Mouse (Mus musculus) kidney, embryonic 16.5 days (tissue): ENCODE measurements around the gene Slc37a3. TPM values are rescaled to one million over a fixed set of nuclear protein-coding genes. Genes with fewer than 3 reads are reported as not detected.

Experiments
- ATAC-seq: fragments of 200-750 bp; cut with Nextera tagmentation; 2 replicates; pipeline ENCODE4 v1.8.0; 2017; ENCODE audit warnings: moderate TSS enrichment; ENCODE audit not compliant: low FRiP score, low TSS enrichment
- H3K27ac ChIP-seq: fragments of 300-500 bp; sonication (generic); 2 replicates; pipeline ENCODE4 v1.5.1; 2014; ENCODE audit warnings: low read length
- H3K27me3 ChIP-seq: fragments of 300-500 bp; sonication (generic); 2 replicates; pipeline ENCODE4 v1.6.1; 2014; ENCODE audit warnings: low read length, control low read depth, mixed read lengths; ENCODE audit not compliant: insufficient read depth
- H3K36me3 ChIP-seq: fragments of 300-500 bp; sonication (generic); 2 replicates; pipeline ENCODE4 v1.6.1; 2014; ENCODE audit warnings: low read length, control low read depth, mixed read lengths; ENCODE audit not compliant: insufficient read depth
- H3K4me1 ChIP-seq: fragments of 300-500 bp; sonication (generic); 2 replicates; pipeline ENCODE4 v1.6.1; 2014; ENCODE audit warnings: low read length, control low read depth, mixed read lengths; ENCODE audit not compliant: insufficient read depth
- H3K4me2 ChIP-seq: fragments of 300-500 bp; sonication (generic); replicated peaks from 2 replicates; pipeline ENCODE4 v1.6.1; 2014; ENCODE audit warnings: low read depth, low read length
- H3K4me3 ChIP-seq: fragments of 300-500 bp; sonication (generic); 2 replicates; pipeline ENCODE4 v1.5.1; 2014; ENCODE audit warnings: mild to moderate bottlenecking, low read length
- H3K9ac ChIP-seq: fragments of 300-500 bp; sonication (generic); replicated peaks from 2 replicates; pipeline ENCODE4 v1.6.1; 2014; ENCODE audit warnings: low read length
- H3K9me3 ChIP-seq: fragments of 300-500 bp; sonication (generic); 2 replicates; pipeline ENCODE4 v1.6.1; 2016; ENCODE audit warnings: low read length, control low read depth
- WGBS: fragments of 180-500 bp; shearing (Covaris S2); extraction: QIAGEN DNeasy Blood & Tissue Kit; methylation state at CpG from one replicate; pipeline ENCODE4 v1.1.7; 2014; 5-methylcytosine and 5-hydroxymethylcytosine counted together
- polyA plus RNA-seq: library from polyadenylated mRNA; unstranded; fragments of >200 nt; fragmentation: Nextera tagmentation; extraction: Ambion mirVana; gene quantifications from 2 replicates; pipeline ENCODE4 v1.2.1, GENCODE M21; 2015

Slc37a3 gene
- polyA plus RNA-seq, 1 experiment from 2014 or later = 57.7 TPM

DNA sequence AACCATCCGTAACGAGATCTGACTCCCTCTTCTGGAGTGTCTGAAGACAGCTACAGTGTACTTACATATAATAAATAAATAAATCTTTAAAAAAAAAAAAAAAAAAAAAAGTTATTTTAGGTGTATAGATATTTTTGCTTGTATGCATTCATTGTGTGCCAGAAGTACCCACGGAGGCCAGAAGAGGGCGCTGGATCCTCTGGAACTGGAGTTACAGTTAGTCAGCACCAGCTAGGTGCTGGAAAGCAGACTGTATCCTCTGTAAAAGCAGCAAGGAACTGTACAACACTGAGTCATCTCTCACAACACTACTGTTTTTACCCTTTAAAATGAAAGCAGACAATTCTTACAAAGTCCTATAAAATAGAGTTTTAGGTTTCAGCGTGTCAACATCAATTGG, 38.3 kb upstream of the Slc37a3 start:
- no peak for ATAC-seq
- Histone ChIP-seq H3K27ac (no peak overlapping the region), H3K9ac (no peak overlapping the region), H3K9me3 (no peaks in the 10 kb centered on the region), H3K4me3 (no peak overlapping the region), H3K4me1 (peaks cover 8% of the 10 kb centered on the region; the same call in 1 of the 2 replicates), H3K27me3 (peaks cover 8% of the 10 kb centered on the region; the same call in 1 of the 2 replicates), H3K36me3 (no peaks in the 10 kb centered on the region), H3K4me2 (no peak overlapping the region)
- WGBS = 58% methylated on average over 3 of the region's 5 CpGs

DNA sequence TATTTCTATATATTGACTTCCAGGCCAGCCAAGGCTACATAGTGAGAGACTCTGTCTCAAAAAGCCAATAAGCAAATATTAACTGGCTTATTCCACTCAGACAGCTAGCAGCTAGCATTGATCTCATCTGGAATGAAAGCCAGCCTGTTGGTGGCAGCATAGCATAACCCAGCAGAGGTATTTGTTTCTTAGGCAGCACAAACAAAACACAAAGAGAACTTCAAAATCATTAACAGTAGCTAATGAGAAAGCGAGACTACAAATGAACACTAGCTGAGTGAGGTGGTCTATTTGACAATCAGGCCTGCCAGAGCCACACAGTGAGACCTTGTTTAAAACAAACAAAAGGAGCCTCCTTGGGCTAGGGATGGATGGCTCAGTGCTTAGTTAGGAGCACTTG, 36.6 kb upstream of the Slc37a3 start:
- Histone ChIP-seq H3K27me3 (peaks cover 8% of the 10 kb centered on the region; the same call in 1 of the 2 replicates), H3K36me3 (peaks cover 5% of the 10 kb centered on the region; the same call in 1 of the 2 replicates), H3K4me2 (no peak overlapping the region), H3K4me3 (no peak overlapping the region), H3K9ac (no peak overlapping the region), H3K9me3 (no peaks in the 10 kb centered on the region), H3K4me1 (peaks cover 5% of the 10 kb centered on the region; the same call in 1 of the 2 replicates), H3K27ac (no peak overlapping the region)
- ATAC-seq = no peak
- 84% methylated on average over 1 of the region's 1 CpGs for WGBS

DNA sequence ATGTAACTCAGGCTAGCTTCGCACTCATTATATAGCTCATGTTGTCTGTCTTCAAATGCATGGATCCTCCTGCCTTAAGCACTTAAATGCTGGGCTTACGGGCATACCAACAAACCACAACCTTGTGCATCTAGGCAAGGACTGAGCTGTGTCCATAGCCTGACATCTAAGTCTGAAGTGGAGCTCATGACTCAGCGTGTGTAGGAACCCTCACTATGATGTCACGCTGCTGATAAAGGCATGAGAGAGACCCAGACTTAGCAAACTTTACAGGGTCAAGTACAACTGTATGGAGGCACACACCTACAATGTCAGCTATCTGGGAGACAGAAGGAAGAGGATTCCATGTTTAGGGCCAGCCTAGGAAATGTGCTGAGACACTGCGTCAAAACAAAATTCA, 29.0 kb upstream of the Slc37a3 start:
- Histone ChIP-seq H3K4me3 (no peak overlapping the region), H3K27ac (no peak overlapping the region), H3K9ac (no peak overlapping the region), H3K36me3 (peaks cover 25% of the 10 kb centered on the region; the same call in 1 of the 2 replicates), H3K27me3 (no peaks in the 10 kb centered on the region), H3K4me2 (no peak overlapping the region), H3K9me3 (no peaks in the 10 kb centered on the region), H3K4me1 (no peaks in the 10 kb centered on the region)
- no peak for ATAC-seq
- WGBS = 94% methylated on average over 5 of the region's 5 CpGs

DNA sequence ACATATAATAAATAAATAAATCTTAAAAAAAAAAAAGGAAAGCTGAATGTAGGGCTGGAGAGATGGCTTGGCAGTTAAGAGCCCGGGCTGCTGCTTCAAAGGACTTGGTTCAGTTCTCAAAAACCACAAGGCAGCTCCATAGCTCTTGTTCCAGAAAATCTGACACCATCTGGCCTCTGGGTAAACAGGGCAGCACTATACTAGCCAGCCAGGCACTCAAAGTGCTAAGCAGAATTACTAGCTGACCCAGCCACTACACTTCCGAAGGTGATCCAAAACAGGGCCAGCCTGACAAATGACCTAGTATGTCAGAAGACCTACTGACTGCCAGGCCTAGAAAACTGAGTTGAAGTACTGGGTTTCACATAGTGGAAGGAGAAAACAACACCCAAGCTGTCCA, 25.7 kb upstream of the Slc37a3 start:
- H3K9me3 ChIP-seq = no peaks in the 10 kb centered on the region
- no peak overlapping the region for H3K9ac ChIP-seq
- no peaks in the 10 kb centered on the region for H3K4me1 ChIP-seq
- no peak for ATAC-seq
- H3K4me3 ChIP-seq = no peak overlapping the region
- H3K27ac ChIP-seq = no peak overlapping the region
- no peak overlapping the region for H3K4me2 ChIP-seq
- H3K27me3 ChIP-seq = no peaks in the 10 kb centered on the region
- H3K36me3 ChIP-seq = peaks cover 19% of the 10 kb centered on the region; the same call in 1 of the 2 replicates
- WGBS = 70% methylated on average over 2 of the region's 2 CpGs

DNA sequence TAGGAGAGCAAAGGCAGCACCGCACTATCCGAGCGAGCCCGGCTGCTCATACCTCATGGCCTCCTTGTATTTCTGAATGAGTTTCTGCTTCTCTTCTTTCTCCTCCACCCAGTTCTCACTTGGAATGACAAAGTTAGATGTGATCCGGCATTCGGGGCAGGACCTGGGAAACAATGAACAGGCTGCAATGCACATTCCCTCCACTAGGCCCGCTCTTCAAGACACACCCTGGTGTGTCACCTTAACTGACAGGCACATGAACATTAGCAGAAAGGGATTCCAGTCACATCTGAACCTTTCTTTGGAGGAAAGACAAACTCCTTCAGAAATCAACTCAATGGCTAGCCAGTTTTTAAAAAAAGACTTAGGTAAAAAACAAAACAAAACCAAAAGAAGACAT, 22.9 kb upstream of the Slc37a3 start:
- H3K9ac ChIP-seq = no peak overlapping the region
- no peak for ATAC-seq
- H3K4me1 ChIP-seq = no peaks in the 10 kb centered on the region
- no peak overlapping the region for H3K4me2 ChIP-seq
- 79% methylated on average over 7 of the region's 7 CpGs for WGBS
- no peaks in the 10 kb centered on the region for H3K9me3 ChIP-seq
- peaks cover 14% of the 10 kb centered on the region; the same call in 1 of the 2 replicates for H3K36me3 ChIP-seq
- H3K27ac ChIP-seq = no peak overlapping the region
- no peak overlapping the region for H3K4me3 ChIP-seq
- no peaks in the 10 kb centered on the region for H3K27me3 ChIP-seq

DNA sequence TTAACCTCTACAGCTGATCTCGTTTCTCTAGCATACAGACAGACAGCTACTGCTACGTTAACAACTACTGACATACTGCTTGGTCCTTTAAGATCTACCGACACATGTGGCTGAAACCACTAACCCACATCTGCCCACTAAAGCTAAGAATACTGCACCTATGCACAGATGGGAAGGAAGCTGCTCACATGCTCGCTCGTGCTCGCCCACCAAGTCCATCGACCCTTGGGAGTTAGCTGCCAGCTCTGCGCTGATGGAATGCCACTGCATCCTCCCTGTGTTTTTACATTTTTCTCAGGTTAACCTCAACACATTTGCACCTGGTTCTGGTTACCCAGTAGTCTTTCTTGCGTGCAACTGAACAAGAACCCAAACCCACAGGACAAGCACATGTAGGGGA, 20.9 kb upstream of the Slc37a3 start:
- ATAC-seq = no peak
- no peak overlapping the region for H3K4me3 ChIP-seq
- 0 out of 2 replicates have a peak, but pooled peaks cover 2% of the 10 kb centered on the region for H3K36me3 ChIP-seq
- no peaks in the 10 kb centered on the region for H3K4me1 ChIP-seq
- H3K9ac ChIP-seq = no peak overlapping the region
- no peak overlapping the region for H3K27ac ChIP-seq
- 81% methylated on average over 9 of the region's 9 CpGs for WGBS
- no peak overlapping the region for H3K4me2 ChIP-seq
- H3K9me3 ChIP-seq = no peaks in the 10 kb centered on the region
- no peaks in the 10 kb centered on the region for H3K27me3 ChIP-seq

DNA sequence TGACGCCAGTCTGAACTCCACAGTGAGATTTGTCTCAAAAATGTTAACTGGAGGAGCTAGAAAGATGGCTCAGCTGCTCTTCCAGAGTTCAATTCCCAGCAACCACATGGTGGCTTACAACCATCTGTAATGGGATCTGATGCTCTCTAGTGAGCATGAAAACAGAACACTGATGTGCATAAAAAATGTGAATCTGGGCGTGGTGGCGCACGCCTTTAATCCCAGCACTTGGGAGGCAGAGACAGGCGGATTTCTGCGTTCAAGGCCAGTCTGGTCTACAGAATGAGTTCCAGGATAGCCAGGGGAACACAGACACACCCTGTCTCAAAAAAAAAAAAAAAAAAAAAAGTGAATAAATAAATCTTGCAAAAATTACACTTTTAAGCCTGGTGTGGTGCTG, 19.6 kb upstream of the Slc37a3 start:
- Histone ChIP-seq H3K4me2 (no peak overlapping the region), H3K27ac (no peak overlapping the region), H3K27me3 (no peaks in the 10 kb centered on the region), H3K4me3 (no peak overlapping the region), H3K36me3 (no peaks in the 10 kb centered on the region), H3K9ac (no peak overlapping the region), H3K9me3 (no peaks in the 10 kb centered on the region), H3K4me1 (no peaks in the 10 kb centered on the region)
- no peak for ATAC-seq
- 90% methylated on average over 6 of the region's 6 CpGs for WGBS

DNA sequence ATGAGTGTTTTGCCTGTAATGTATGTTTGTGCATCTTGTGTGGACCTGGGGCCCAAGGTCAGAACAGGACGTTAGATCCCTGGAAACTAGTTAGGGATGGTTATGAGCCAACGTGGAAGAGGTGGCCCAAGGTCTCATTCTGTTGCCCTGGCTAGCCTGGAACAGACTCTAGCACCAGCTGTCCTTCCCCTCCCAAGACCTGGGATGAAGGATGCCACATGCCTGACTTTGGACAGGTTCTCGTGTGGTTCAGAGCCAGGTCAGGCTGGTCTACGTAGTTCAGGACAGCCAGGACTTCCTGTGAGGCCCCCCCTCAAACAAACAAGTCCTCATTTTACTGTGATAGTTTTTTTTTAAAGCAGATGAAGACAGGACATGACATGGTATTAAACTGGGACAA, 18.4 kb upstream of the Slc37a3 start:
- Histone ChIP-seq H3K9me3 (no peaks in the 10 kb centered on the region), H3K27ac (no peak overlapping the region), H3K36me3 (no peaks in the 10 kb centered on the region), H3K4me3 (no peak overlapping the region), H3K4me2 (no peak overlapping the region), H3K27me3 (no peaks in the 10 kb centered on the region), H3K9ac (no peak overlapping the region), H3K4me1 (no peaks in the 10 kb centered on the region)
- no peak for ATAC-seq
- WGBS = 57% methylated on average over 4 of the region's 4 CpGs

DNA sequence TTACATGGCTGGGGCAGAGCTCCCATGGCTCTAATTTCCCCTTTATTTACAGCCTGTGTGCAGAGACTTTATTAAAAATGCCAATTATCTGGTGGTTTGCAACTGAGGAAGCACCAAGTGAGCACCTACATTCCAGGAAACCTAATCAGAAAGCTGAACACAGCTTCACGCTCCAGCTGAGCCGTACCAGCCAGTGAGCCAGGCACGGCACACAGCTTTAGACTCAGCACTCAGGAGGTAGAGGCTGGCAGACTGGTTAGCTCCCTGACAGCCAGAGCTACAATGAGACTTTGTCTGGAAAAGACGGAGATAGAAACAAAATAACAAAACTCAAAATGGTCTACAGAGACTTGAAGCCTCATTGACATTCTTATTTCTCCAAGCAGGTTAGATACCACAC, 18.0 kb upstream of the Slc37a3 start:
- 61% methylated on average over 4 of the region's 4 CpGs for WGBS
- Histone ChIP-seq H3K9me3 (no peaks in the 10 kb centered on the region), H3K4me2 (no peak overlapping the region), H3K27me3 (no peaks in the 10 kb centered on the region), H3K27ac (no peak overlapping the region), H3K9ac (no peak overlapping the region), H3K4me1 (no peaks in the 10 kb centered on the region), H3K36me3 (no peaks in the 10 kb centered on the region), H3K4me3 (no peak overlapping the region)
- no peak for ATAC-seq

DNA sequence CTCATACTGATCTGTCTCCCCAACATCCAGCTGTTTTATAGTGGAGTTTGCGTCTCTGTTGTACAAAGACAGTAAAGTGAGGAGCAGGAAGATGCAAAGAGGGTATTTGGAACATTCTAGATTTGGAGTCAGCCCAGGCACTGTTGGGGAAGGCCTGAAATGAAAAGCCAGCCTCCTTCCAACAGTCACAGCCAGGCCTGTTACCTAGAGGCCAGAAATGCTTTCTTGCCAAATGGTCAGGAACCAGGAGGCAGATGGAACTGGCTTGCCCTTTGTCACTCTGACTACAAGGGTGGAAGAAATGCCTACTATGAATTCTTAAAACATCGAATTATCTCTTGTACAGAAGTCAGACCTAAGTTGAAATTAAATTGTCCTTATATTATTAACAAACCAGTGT, 12.5 kb upstream of the Slc37a3 start:
- H3K36me3 ChIP-seq = no peaks in the 10 kb centered on the region
- H3K9me3 ChIP-seq = no peaks in the 10 kb centered on the region
- H3K27me3 ChIP-seq = no peaks in the 10 kb centered on the region
- H3K4me1 ChIP-seq = no peaks in the 10 kb centered on the region
- ATAC-seq = no peak
- no peak overlapping the region for H3K4me2 ChIP-seq
- H3K9ac ChIP-seq = no peak overlapping the region
- H3K4me3 ChIP-seq = no peak overlapping the region
- 95% methylated on average over 2 of the region's 2 CpGs for WGBS
- no peak overlapping the region for H3K27ac ChIP-seq
